Mouse (Mus musculus) mouse trophoblast stem cell (cell line): Measurements from ENCODE around the gene Eif3b.

Experiments
- in situ Hi-C, 2 experiments: fragments of 300-500 bp; cut with MseI, MboI; formaldehyde crosslinking; loops; 2 replicates in 1 of 2; 3 replicates in 1 of 2; pipeline ENCODE4 v1.15.1; 2025

The Eif3b gene

DNA sequence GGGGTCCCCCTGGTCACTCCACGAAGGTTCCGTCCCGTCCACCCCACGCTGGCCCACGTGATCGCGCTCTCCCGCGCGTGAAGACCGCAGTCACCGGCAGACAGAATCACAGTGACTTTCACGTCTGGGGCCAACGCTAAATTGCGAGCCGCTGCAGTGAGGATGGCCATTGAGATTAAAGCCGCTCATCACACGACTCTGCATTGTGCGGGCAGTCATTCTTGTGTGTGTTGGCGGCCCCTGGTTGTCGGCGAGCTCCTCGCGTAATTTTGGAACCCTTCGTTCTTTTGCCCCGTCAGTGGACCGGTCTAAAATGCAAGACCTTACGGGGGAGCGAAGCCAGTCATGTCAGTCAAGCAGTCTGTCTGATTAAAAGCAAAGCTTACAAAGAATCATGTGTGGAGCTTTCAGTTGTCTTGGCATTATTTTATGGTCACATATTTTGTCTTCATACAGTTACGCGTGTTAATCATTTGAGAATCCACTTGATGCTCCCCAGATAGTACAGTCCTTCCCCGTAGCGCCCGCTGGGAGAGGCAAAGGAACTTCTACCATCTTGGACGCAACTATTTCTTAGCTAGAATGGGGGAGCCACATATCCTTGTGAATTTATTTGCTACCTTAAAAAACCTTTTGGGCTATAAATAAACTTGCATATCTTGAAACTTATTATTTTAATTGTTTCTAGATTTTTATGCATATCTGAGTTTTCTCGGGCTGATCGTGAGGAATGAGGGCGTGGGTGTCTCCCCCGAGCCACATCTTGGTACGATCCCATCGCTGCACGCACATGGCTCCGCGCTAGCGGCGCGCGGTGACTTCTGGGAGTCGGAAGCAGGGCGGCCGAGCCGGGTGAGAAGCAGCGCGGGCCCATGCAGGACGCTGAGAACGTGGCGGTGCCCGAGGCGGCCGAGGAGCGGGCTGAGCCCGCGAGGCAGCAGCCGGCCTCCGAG lies at the start of gene Eif3b:
Gene Eif3b, plus strand, starts transcription at position 840 of the 953 bp plus-strand sequence.
- in situ Hi-C loops: no loop called here

- in situ Hi-C loops: no loop called here
Measured at GRCm38 (mm10) chr5:140369466-140369865, 49.7 kb upstream of the Eif3b start.

GRCm38 (mm10) chr5:140370446-140371254 lies 48.5 kb upstream of the Eif3b start:
- in situ Hi-C loops: no loop called here

- in situ Hi-C loops: no loop called here
Measured at GRCm38 (mm10) chr5:140371671-140372070, 47.5 kb upstream of the Eif3b start.

DNA sequence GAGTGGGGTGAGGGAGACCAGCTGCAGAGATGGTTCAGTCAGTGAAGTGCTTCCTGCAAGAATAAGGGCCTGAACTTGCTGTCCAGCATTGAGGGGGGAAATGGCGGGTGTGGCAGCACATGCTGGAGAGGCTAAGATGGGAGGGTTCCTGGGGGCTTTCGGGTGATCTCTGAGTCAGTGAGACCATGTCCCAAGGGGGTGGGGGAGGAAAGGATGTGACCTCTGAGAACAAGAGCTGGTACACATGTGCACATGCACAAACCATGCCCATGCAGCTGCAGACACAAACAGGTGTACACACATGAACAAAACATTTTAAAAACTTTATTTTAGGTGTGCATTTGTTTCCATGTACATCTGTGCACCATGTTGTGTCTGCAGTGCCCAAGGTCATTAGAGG lies 45.4 kb upstream of the Eif3b start:
- in situ Hi-C loops: no loop called here

- in situ Hi-C loops: no loop called here
Measured at GRCm38 (mm10) chr5:140374226-140374625, 44.9 kb upstream of the Eif3b start.

- in situ Hi-C loops: no loop called here
Measured at GRCm38 (mm10) chr5:140375249-140375829, 43.8 kb upstream of the Eif3b start.

DNA sequence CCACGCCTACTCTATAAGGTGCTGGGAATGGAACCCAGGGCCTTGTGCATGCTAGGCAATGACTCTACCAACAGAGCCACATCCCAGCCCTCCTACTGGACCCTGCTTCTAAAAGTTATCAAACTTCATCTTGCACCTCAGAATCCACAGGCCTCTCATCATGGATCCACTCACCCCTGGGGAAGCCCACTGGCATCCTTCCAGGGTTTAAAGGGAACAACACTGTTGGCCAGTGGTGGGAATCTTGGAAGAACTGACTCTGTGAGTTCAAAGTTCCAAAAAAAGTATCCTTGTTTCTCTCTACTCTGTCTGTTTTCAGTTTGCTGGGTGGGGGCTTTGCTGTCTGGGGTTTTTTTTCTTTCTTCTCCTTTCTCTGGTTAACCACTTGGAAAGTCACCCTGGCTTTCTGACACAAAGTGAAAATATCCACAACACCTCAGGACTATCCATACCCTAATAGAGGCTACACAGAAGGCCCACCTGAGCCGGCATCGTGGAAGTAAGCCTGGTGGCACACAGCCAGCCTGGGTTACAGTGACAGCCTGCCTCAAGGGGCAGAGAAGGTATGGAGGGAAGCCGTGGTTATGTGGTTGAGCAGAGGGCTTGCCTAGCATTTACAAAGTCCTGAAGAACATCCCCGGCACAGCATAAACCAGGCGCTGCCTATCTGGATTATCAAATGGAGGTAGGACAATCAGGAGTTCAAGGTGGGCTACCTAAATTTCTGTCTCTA lies 40.8 kb upstream of the Eif3b start:
- in situ Hi-C loops: no loop called here

DNA sequence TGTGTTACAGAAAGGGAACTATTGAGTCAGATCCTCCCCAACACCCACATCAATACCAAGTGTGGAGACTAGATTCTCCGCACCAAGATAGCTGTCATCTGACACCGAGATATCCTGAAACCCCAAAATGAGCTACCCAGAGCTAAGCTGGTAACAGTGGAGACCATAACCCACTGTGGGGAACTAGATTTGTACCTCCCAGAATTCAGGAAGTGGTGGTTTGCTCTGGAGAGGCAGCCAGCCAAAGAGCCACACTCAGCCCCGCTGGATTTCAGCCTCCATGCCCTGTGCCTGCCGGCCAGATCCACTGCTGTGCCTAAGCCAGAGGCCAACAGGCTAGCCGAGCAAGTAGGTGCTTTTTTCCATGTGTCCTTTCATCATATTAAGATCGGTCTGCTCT lies 39.8 kb upstream of the Eif3b start:
- in situ Hi-C loops: no loop called here

DNA sequence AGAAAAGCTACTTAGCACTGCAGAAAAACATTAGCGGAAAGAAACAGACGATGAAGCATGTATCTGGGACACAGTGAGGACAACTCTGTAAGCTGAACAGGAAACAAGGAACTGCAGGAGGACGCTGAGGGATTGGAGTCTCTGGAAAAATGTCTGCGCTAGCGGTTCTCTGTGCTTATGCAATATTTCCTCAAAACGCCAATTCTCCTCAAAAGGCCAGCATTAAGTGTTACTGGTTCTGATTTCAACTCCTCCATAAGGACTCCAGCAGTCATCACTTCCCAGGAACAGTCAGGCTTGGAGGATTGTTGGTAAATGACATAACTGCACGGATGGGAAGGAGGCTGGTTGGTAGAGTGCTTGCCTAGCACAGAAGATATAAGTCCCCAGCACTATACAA lies 38.0 kb upstream of the Eif3b start:
- in situ Hi-C loops: no loop called here

DNA sequence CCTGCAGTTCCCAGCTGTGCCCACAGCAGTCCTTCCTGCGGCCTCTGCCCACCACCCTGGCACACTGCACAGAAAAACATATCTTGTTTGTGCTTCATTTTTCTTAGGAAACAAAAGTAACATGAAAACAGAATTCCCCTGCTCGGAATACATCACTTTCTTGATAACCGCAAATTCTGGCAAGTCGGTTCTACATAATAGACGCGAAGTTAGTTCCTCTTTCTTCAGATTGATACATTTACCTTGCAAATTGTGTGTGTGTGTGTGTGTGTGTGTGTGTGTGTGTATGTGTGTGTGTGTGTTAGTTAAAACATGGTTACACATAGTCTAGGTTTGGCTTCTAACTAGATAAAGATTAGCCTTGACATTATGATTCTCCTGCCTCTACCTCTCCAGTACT lies 36.4 kb upstream of the Eif3b start:
- in situ Hi-C loops: no loop called here

DNA sequence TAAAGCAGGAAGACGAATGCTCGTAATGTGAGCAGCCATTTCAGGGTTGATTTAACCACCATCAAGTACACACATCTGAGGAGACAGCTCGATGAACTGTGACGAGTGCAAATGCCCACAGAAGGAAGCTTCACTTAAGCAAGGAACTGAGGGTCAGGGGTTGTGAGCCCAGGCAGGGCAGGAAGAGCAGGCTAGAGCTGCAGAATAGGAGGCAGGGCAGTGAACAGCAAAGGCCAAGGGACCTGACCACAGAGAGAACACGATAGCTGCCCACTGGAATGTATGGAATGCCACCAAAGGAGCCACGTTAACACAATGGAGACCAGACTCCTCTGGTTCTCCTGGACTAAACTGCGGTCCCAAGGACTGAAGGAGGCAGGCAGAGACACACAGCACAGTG lies 35.6 kb upstream of the Eif3b start:
- in situ Hi-C loops: no loop called here

- in situ Hi-C loops: no loop called here
Measured at GRCm38 (mm10) chr5:140384462-140384861, 34.7 kb upstream of the Eif3b start.

DNA sequence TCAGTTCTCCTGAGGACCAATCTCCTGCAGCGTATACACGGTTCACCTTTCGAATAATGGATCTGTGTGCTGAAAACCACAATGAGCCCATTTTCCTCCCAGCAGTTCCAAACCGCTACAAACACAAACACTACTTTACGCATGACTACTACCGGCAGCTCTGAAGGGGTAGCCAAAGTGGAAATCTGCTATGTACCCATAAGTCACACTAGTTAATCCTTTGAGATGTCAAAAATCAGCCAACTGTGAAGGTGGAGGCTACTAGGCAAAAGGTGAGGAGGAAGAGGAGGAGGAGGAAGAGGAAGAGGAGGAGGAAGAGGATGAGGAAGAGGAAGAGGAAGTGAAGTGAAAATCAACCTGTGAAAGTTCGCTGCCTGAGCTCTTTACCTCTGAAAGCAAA lies 31.9 kb upstream of the Eif3b start:
- in situ Hi-C loops: no loop called here

- in situ Hi-C loops: no loop called here
Measured at GRCm38 (mm10) chr5:140387816-140388510, 31.2 kb upstream of the Eif3b start.

DNA sequence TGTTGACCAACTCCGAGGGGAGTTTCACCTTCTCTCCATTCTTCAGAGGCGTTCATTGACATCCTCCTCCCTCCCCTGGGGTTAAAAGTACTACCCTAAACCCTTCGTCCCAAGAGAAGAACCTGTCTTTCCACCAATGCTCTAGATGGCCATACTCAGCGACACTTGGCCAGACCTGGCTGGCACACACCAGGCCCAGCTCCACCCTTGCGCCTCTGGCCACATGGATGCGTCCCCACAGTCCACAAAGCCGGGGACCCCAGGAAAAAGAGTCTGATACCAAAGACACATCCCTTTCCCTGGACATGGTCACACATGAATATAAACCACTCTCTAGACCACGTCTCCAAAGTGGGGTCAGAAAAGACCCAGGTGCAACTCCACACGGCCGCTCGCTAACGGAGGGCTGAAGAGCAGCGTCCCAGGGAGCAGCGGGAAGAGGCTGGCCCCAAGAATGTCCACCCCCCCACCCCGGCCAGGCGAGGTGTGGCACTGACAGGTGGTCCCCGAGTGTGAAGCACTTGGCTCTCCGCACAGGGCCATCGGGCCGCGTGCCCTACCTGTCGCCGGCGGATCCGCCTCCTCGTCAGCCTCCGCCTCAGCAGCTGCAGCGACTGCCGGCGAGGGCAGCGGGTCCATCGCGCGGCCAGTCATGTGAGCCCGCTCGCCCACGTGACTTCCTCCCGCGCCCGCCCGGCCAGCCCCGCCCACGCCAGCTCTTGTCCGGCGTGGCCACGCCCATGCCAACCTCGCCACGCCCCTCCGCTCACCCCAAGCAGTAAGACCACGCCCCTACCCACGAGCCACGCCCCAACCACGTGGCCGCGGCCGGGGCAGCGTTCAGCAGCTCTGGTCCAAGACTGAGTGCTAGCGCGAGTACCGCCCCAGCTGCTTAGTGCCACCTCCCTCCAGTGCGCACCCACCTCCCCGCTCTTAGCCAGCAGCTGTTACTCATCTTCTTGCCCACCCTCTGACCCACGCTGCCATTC lies 30.2 kb upstream of the Eif3b start, which contains the start of gene Snx8:
Gene Snx8, minus strand, starts transcription at position 675 of the 989 bp plus-strand sequence.
- in situ Hi-C loops: no loop called here

DNA sequence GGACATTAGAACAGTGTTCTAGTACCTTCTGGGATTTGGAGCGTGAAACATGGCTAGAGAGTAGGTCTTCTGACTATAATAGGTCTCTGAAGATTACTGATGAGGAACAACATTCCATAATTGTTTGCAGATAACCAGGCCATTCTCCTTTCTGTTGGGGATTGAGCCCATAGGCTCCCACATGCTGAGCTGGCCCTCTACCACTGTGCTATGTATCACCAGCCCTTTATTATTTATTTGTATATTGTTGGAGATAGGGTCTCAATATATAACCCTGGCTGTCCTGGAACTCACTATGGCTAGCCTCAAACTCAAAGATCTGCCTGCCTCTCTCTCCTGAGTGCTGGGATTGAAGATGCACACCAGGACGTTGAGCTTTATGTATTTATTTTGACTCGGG lies 29.5 kb upstream of the Eif3b start:
- in situ Hi-C loops: no loop called here

DNA sequence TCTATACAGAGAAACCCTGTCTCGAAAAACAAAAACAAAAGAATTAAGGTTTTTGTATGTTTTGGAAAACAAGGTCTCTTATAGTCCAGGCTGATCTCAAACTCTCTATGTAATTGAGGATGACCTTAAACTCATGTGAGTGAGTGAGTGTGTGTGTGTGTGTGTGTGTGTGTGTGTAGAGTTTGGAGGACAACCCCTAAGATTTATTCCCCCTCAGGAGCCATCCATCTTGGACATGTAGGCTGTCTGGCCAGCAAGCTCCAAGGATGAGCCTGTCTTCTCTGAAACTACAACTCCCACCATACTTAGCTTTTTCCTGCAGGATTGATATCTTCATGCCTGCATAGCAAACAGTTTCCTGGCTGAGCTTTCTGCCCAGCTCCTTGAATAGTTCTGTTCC lies 27.7 kb upstream of the Eif3b start:
- in situ Hi-C loops: no loop called here

GRCm38 (mm10) chr5:140391981-140392380 lies 27.1 kb upstream of the Eif3b start:
- in situ Hi-C loops: no loop called here

GRCm38 (mm10) chr5:140392701-140393100 lies 26.4 kb upstream of the Eif3b start:
- in situ Hi-C loops: no loop called here
